Mouse (Mus musculus): ENCODE data around the gene Pxn.

DNA sequence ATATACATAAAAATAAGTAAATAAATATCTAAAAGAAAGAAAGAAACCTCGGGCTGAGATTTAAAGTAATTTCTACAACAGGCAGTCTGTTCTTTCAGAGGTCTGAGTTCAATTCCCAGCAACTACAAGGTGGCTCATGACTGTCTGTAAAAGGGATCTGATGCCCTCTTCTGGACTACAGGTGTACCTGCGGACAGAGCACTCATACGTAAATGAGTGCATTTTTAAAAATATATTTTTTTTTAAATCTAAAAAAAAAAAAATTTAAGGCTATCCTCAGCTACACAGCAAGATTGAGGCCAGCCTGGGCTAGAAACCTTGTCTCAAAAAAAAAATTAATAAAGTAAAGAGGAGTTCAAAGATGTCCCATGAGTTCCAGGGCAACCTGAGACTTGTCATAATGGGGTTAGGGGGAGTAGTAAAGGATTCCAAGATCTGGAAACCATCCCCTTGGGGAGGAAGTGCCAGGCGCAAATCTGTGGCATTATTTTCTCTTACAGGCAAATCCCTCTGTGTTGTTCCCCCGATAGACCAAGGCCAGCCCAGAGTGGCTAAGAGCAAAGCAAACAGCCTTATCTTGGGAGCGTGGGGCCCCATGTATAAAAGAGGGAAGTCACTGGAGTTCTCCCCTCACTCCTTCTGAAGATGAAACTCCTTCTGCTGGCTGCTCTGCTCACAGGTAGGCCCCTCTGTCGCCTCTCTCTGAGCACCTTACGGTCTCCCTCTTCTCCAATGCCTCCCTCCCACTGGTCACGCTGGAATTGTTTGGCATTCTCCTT is 40.6 kb upstream of the Pxn start, which contains the start of gene Pla2g1b:
- TF ChIP-seq CTCF (IDR thresholded peaks at IDR 0.05; ENCODE audit: borderline replicate concordance, insufficient read depth, low read depth, low read length) (peak; percentile 19; the same call in 1 of the 2 replicates), POLR2A (IDR thresholded peaks at IDR 0.05; ENCODE audit: borderline replicate concordance, insufficient read depth, low read length) (no peak)

Measured in cerebellum, adult 2 months (tissue).